Mouse (Mus musculus) C2C12 (cell line): ENCODE measurements at regions not wholly inside any gene's neighbourhood (a gene's known extent, or its start where the extent isn't known, plus 50 kb on each side); places are given as distances from the start of the nearest gene placed in this dataset.

Experiments used
- CEBPB ChIP-seq: IDR thresholded peaks from one replicate; pipeline ENCODE4 v1.6.1; 2011; ENCODE audit warnings: low read depth, mild to moderate bottlenecking, control low read depth, moderate library complexity
- CTCF ChIP-seq: IDR thresholded peaks from one replicate; pipeline ENCODE4 v1.5.1; 2011; ENCODE audit not compliant: control insufficient read depth, insufficient read depth, insufficient read length
- MYOG ChIP-seq: IDR thresholded peaks from one replicate; pipeline ENCODE4 v1.6.1; 2011; ENCODE audit not compliant: control insufficient read depth, insufficient read length; ENCODE audit errors: extremely low read depth
- USF1 ChIP-seq: IDR thresholded peaks from one replicate; pipeline ENCODE4 v1.6.1; 2011; ENCODE audit warnings: low read depth, mild to moderate bottlenecking, control low read depth, moderate library complexity

DNA sequence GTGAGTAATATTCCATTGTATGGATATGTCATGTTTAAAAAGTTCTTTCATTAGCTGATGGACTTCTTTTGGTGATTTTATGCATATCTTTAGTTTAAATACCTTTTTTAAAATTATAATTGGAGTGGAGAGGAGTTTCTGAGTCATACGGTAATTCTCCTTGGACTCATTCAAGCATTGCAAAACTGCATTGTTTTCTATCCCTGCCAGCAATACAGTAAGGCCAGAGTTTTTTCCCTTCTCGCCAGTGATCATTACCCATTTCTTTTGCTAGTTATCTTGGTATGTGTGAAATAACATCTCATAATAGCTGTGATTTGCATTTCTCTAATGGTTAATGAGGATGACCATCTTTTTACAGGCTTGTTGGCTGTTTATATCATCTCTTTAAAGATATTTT is 271.6 kb upstream of the Nr2f2 start:
- TF ChIP-seq MYOG (no peak), CTCF (no peak), CEBPB (no peak), USF1 (no peak)
